Mouse (Mus musculus) brain, embryonic 18.5 days (tissue): ENCODE results near the gene Zc3h12b.
"Not testable (repeated sequence)": the region's sequence is repeated elsewhere in the genome, so short reads cannot be mapped to it uniquely, and the experiment has no call there.

Experiments
- DNase-seq: peaks from one replicate; pipeline ENCODE4 v3.0.0-alpha.2; 2012; ENCODE audit warnings: low read depth, low spot score

The Zc3h12b gene

DNA sequence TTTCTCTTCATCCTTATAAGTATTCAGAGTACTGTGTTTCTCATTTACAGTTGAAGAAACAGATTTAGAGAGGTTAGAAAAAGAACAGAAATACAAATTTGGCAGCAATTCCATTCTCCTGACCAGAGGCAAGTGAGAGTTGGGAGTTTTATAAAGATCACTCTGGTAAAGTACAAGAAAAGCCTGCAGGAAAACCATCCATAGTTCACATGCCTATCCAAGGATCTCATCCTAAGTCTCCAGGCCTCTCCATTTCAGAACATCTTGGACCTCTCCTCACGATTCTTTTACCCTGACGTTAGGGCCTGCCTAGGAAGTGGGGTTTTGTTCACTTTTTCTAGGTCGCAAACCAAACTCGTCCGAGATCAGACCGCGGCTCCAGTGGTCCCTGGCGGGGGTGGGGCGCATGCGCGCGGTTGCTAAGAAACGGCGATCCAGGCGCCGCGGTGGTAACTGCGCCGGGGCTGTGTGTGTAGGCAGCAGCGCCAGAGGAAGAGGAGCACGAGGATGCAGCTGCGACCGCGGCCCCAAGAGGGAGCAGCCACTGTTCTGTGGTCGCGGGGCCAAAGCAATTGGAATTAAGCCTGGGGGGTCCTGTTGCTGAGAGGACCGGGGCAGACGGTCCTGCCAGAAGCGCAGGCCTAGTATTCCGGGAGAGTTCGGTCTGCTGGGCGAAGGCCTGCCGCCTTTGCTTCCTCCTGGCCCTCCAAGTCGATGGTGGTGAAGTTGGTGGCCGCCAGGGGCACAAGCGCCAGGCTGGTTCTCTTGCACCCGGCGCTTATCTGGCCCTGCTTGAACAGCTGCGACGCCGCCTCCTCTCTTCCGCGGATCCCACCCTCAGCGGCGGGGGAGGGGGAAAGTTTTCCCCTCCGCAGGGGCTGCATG, at the start of gene Zc3h12b:
Zc3h12b (plus strand) TSS at position 452 of the 885 bp plus-strand sequence.
- peak; percentile 46 for DNase-seq

DNA sequence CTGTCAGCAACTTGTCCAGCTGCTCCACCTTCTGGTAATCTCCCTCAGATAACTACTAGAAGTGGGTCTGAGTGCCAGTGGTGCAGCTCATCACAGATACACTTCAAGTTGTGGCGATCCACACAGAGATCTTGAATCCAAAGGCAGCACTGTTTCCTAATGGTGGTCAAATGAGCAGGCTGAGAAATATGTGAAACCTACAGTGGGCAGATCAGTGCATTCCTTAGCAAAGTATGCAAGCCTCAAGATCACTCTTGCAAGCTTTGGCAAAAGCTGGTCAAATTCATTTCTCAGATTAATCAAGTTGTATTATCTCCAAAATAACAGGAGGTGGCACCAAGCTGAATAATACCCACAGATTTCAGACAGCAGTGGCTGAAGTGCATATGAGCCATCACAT, 29.3 kb upstream of the Zc3h12b start:
- DNase-seq = no peak

DNA sequence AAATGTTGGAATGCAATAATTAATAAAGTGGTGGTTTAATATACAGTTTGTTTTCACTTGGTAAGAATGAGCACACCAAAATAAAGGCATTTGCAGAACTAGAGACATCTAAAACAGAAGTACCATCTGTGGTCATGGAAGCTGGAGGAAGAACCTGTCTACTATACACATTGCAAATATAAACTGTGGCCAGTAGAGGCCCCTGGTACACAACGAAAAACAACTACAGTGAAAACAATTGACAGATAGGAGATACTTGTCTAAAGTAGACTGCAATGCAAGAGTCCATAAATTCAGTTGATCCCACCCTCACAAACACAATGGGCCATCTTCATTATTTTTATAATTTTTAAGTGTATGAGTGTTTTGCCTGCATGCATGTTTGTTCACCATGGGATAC, 24.4 kb upstream of the Zc3h12b start:
- no peak for DNase-seq

GRCm38 (mm10) chrX:95738253-95738652, 26.8 kb downstream of the Zc3h12b start:
- no peak for DNase-seq

- no peak for DNase-seq
These were observed 84.4 kb downstream of the Zc3h12b start for GRCm38 (mm10) chrX:95795881-95796280.

GRCm38 (mm10) chrX:95801790-95802189, 90.3 kb downstream of the Zc3h12b start:
- no peak for DNase-seq

GRCm38 (mm10) chrX:95852806-95853205, 141.3 kb downstream of the Zc3h12b start:
- no peak for DNase-seq

GRCm38 (mm10) chrX:95881111-95881510, 169.6 kb downstream of the Zc3h12b start:
- DNase-seq = no peak

- no peak for DNase-seq
These were observed 191.2 kb downstream of the Zc3h12b start for GRCm38 (mm10) chrX:95902716-95903115.

DNA sequence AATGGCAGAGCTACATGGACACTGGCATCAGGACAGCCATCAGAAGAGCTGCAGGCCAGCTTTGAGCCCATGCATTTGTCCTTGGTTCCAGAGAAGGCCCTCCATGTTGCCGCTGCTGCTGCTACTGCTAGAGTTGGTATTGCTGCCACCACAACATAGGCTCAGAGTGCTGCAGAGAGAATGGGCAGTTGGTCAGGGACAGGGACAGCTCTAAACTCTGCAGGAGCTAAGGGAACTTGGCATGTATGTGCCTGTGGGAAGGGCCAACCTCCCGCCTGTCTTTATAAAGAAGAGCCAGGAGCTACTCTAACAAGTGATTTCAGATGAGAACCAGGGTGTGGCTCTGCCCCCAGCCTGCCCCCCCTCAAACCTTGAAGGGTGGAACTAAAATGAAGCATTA, 224.0 kb downstream of the Zc3h12b start:
- no peak for DNase-seq

DNA sequence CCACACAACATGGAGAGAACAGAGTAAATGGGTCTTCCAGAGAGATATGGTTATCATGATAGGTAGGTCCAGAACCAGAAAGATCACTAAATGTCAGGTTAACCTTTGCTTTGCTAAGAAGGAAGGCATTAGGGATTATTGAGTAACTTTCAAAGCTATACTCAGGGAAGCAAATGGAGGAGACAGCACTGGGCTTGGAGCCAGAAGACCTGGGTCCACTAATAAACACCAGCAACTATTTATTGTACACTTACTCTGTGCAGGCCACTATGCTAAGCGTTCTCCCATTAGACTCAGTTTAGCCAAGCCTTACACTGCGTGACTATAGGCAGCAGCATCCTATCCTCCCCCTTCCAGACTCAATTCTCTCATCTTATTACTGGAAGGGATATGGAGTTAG, 234.0 kb downstream of the Zc3h12b start:
- DNase-seq = no peak

DNA sequence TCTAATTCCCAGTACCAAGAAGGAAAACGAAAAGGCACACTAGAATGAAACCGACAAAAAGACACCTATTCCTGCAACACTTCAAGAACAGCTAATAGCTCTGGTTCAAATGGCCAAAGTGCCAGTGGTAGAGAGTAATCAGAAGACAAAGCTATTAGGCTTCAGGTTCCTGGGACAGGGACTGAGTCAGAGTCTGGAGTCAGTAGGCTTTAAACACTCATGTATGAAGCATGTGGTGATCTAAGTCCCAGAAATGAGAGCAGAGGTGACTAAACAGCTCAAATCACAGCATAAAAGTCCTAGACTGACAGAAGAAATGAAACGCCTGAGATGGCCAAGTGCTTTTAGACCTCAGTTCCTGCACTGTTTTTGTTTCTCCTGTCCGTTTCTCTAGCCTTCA, 236.7 kb downstream of the Zc3h12b start:
- no peak for DNase-seq

- no peak for DNase-seq
These were observed 239.3 kb downstream of the Zc3h12b start for GRCm38 (mm10) chrX:95950776-95951175.

GRCm38 (mm10) chrX:95956497-95957293, 245.2 kb downstream of the Zc3h12b start, which contains the start of gene Las1l:
Gene Las1l, minus strand, starts transcription at chrX:95956962.
- peak; percentile 88 for DNase-seq

DNA sequence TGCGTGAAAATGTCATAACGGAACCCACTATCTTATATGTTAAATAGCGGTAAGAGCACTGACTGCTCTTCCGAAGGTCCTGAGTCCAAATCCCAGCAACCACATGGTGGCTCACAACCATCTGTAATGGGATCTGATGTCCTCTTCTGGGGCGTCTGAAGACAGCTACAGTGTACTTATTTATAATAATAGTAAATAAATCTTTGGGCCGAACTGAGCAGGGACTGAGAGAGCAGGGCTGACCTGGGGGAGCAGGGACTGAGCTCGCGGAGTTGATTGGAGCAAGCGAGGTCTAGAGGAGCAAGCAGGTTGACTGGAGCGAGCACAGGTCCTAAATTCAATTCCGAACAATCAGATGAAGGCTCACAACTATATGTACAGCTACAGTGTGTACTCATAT, 246.0 kb downstream of the Zc3h12b start:
- not testable (repeated sequence) for DNase-seq

- DNase-seq = no peak
These were observed 251.9 kb downstream of the Zc3h12b start for GRCm38 (mm10) chrX:95963366-95963765.

DNA sequence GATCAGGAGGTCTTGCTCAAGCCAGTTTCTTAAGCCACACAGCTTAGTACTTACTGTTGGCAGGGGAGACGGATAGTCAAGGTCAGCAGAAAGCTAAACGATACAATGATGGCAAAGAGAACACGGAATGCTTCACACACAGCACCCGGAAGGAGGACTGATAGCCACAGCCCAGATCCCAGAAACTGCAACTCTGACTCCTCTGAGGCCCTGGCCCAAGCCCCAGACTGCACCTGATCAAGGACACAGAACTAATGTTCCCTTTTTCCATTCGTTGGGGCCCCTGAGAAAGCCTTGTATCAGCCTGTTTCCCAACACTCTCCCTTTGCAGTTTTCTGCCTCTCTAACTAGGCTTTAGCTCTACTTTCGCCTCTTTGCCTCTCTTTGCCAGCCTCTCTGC, 253.6 kb downstream of the Zc3h12b start:
- DNase-seq = no peak

- DNase-seq = no peak
These were observed 256.5 kb downstream of the Zc3h12b start for GRCm38 (mm10) chrX:95967847-95968593.

- DNase-seq = peak; percentile 81
These were observed 257.1 kb downstream of the Zc3h12b start for GRCm38 (mm10) chrX:95968594-95968965.

GRCm38 (mm10) chrX:95969116-95969515, 257.6 kb downstream of the Zc3h12b start:
- DNase-seq = no peak

GRCm38 (mm10) chrX:95969936-95970335, 258.5 kb downstream of the Zc3h12b start:
- DNase-seq = no peak
